Mouse (Mus musculus): ENCODE measurements around the gene Dgkg.

Gene Dgkg

GRCm38 (mm10) chr16:22645256-22645655 is 11.8 kb downstream of the Dgkg start:
- no peak for DNase-seq (ENCODE audit: low spot score in 2 of 2)

- no peak for DNase-seq (ENCODE audit: low spot score in 2 of 2)
These were observed 13.6 kb downstream of the Dgkg start for GRCm38 (mm10) chr16:22643460-22643859.

- no peak for DNase-seq (ENCODE audit: low spot score in 2 of 2)
These were observed 14.1 kb downstream of the Dgkg start for GRCm38 (mm10) chr16:22642953-22643352.

GRCm38 (mm10) chr16:22642054-22642453 is 15.0 kb downstream of the Dgkg start:
- DNase-seq (ENCODE audit: low spot score in 2 of 2), result no peak

GRCm38 (mm10) chr16:22641588-22641987 is 15.4 kb downstream of the Dgkg start:
- no peak for DNase-seq (ENCODE audit: low spot score in 2 of 2)

- DNase-seq (ENCODE audit: low spot score in 2 of 2), result no peak
These were observed 19.7 kb downstream of the Dgkg start for GRCm38 (mm10) chr16:22637311-22637710.

- DNase-seq (ENCODE audit: low spot score in 2 of 2), result no peak
These were observed 21.3 kb downstream of the Dgkg start for GRCm38 (mm10) chr16:22635706-22636105.

- no peak for DNase-seq (ENCODE audit: low spot score in 2 of 2)
These were observed 24.0 kb downstream of the Dgkg start for GRCm38 (mm10) chr16:22633063-22633462.

- DNase-seq (ENCODE audit: low spot score in 2 of 2), result no peak
These were observed 26.7 kb downstream of the Dgkg start for GRCm38 (mm10) chr16:22630351-22630750.

- DNase-seq (ENCODE audit: low spot score in 2 of 2), result no peak
These were observed 27.1 kb downstream of the Dgkg start for GRCm38 (mm10) chr16:22629900-22630299.

GRCm38 (mm10) chr16:22625987-22626386 is 31.0 kb downstream of the Dgkg start:
- DNase-seq (ENCODE audit: low spot score in 2 of 2), result no peak

GRCm38 (mm10) chr16:22625412-22625811 is 31.6 kb downstream of the Dgkg start:
- DNase-seq (ENCODE audit: low spot score in 2 of 2), result no peak

- DNase-seq (ENCODE audit: low spot score in 2 of 2), result no peak
These were observed 34.7 kb downstream of the Dgkg start for GRCm38 (mm10) chr16:22622286-22622685.

- no peak for DNase-seq (ENCODE audit: low spot score in 2 of 2)
These were observed 35.6 kb downstream of the Dgkg start for GRCm38 (mm10) chr16:22621299-22621920.

GRCm38 (mm10) chr16:22618424-22619056 is 38.5 kb downstream of the Dgkg start:
- DNase-seq (ENCODE audit: low spot score in 2 of 2), result no peak

- no peak for DNase-seq (ENCODE audit: low spot score in 2 of 2)
These were observed 41.2 kb downstream of the Dgkg start for GRCm38 (mm10) chr16:22615805-22616204.

GRCm38 (mm10) chr16:22613186-22614073 is 43.6 kb downstream of the Dgkg start:
- DNase-seq (ENCODE audit: low spot score in 2 of 2), result no peak

- DNase-seq (ENCODE audit: low spot score in 2 of 2), result no peak
These were observed 49.0 kb downstream of the Dgkg start for GRCm38 (mm10) chr16:22608046-22608445.

- no peak for DNase-seq (ENCODE audit: low spot score in 2 of 2)
These were observed 50.0 kb downstream of the Dgkg start for GRCm38 (mm10) chr16:22606989-22607388.

GRCm38 (mm10) chr16:22602399-22602798 is 54.6 kb downstream of the Dgkg start:
- DNase-seq (ENCODE audit: low spot score in 2 of 2), result no peak

GRCm38 (mm10) chr16:22601756-22602155 is 55.3 kb downstream of the Dgkg start:
- DNase-seq (ENCODE audit: low spot score in 2 of 2), result no peak

- no peak for DNase-seq (ENCODE audit: low spot score in 2 of 2)
These were observed 56.8 kb downstream of the Dgkg start for GRCm38 (mm10) chr16:22600108-22600699.

Data from frontal cortex, postnatal 14 days (tissue).